Mouse (Mus musculus) embryonic fibroblast, embryonic 13.5 days (primary cell): Measurements from ENCODE around the gene Capn8.

Source experiments
- CTCF ChIP-seq: IDR thresholded peaks from 2 replicates; pipeline ENCODE4 v1.5.1; 2011; ENCODE audit warnings: mild to moderate bottlenecking, control low read depth, low read length, moderate library complexity, borderline replicate concordance; ENCODE audit not compliant: insufficient read depth
- POLR2A ChIP-seq: IDR thresholded peaks from 2 replicates; pipeline ENCODE4 v1.6.1; 2011; ENCODE audit warnings: low read depth, mild to moderate bottlenecking, control low read depth, low read length, moderate library complexity

DNA sequence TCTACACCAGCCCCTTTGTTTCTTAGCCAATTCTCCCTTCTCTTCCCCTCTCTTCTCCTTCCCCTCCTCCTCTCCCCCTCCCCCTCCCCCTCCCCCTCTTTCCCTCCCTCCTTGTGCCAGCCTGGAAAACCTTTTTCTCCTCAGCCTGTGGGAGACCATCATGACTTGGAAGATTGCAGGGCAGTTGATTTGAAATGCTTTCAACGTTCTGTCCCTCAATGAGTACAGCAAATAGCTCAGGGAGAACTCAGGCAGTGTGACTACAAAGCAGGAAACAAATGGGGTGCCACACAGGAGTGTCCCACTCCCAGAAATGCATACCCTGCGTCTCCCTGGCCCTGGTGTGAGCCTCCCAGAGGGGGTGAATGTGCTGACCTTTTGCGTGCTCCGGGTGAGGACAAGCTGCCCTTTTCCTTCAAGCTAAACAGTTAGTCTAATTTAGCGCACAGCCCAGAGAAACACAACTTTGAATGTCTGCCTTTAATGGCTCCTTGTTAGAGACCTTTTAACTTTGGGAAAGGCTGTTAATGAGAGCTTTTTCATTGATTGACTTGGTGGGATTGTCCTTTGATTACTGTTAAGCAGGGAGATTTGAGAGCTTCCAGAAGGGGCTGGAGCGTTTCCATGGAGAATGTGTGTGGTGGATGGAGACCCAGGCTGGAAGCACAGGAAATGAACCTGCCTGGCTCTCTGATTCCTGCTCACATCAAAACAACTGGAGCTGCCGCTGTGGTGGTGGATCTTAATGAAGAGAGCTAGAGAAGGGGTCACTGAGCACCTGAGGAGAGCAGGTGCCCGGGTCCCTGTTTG is 9.3 kb downstream of the Capn8 start:
- TF ChIP-seq CTCF, result no peak
- TF ChIP-seq POLR2A, result no peak
